Mouse (Mus musculus): ENCODE measurements at regions not wholly inside any gene's neighbourhood (a gene's known extent, or its start where the extent isn't known, plus 50 kb on each side); places are given as distances from the start of the nearest gene placed in this dataset.

DNA sequence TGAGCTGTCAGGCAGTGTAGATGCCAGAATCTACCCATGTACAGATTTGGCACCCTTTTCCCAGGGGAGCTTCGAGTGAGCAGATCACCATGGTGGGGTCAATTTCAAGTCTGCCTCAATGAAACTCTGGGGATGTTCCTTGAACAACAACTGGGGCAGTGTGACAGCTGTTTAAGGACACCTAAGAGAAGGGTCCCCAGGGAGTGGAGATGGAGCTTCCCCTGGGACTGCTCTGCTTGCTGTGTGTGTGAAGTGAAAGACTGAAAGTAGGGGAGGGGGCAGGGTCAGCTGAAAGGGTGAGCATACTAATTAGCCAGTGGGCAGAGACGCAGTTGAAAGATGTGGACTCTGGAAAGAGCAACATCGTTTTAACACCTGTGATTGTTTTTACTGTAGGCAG, 54.5 kb upstream of the Tarbp1 start:
- WGBS, result 69% methylated on average over 3 of the region's 3 CpGs
- no peaks in the 10 kb centered on the region for H3K36me3 ChIP-seq (ENCODE audit: insufficient read depth, low read length)
- H3K4me1 ChIP-seq (ENCODE audit: insufficient read depth, low read length), result peaks cover 4% of the 10 kb centered on the region; the same call in 1 of the 2 replicates
- no peak overlapping the region for H3K27ac ChIP-seq (ENCODE audit: low read depth, low read length)
- H3K4me3 ChIP-seq (ENCODE audit: low read depth, low read length), result no peak overlapping the region
- TF ChIP-seq CTCF (IDR thresholded peaks at IDR 0.05), result no peak
- ATAC-seq (ENCODE audit: low FRiP score) (no peak), DNase-seq (ENCODE audit: low spot score) (no peak)
- H3K4me2 ChIP-seq (ENCODE audit: low read depth, low read length, poor library complexity, severe bottlenecking), result no peak overlapping the region
- H3K27me3 ChIP-seq (ENCODE audit: insufficient read depth, low read length), result no peaks in the 10 kb centered on the region
- H3K9ac ChIP-seq (replicated peaks; ENCODE audit: low read length, poor library complexity, severe bottlenecking), result no peak overlapping the region
- no peaks in the 10 kb centered on the region for H3K9me3 ChIP-seq (ENCODE audit: low read length)

DNA sequence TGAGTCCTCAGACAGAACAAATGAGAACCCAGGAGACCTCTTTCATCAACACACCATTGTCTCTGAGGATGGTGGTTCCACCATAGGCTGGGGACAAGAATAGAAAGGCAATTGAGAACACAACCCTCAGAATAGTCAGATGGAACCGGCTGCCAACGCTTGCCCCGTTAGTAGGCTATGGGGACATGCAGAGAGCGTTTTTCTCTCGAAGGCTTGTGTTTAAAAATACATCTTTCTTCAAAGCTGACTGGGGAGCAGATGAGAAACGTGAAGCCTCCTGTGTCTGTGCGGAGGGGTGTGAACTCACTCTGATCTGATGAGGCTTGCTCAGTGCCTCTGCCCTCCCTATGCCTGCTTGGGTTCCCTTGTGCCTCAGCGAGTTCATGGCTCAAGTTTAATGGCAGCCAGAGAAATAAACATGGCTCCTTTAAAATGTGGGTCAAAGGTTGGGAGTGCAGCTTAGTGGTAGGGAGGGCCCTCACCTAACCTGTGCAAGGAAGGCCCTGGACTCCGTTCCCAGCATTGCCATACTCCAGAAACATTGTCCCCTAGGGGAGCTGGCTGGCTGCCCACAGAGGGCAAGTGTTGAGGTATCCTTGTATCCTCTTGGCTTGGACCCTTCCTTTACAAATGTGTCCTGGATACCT, 53.7 kb upstream of the Tarbp1 start:
- H3K36me3 ChIP-seq (ENCODE audit: insufficient read depth, low read length), result no peaks in the 10 kb centered on the region
- ATAC-seq (ENCODE audit: low FRiP score), result no peak

DNA sequence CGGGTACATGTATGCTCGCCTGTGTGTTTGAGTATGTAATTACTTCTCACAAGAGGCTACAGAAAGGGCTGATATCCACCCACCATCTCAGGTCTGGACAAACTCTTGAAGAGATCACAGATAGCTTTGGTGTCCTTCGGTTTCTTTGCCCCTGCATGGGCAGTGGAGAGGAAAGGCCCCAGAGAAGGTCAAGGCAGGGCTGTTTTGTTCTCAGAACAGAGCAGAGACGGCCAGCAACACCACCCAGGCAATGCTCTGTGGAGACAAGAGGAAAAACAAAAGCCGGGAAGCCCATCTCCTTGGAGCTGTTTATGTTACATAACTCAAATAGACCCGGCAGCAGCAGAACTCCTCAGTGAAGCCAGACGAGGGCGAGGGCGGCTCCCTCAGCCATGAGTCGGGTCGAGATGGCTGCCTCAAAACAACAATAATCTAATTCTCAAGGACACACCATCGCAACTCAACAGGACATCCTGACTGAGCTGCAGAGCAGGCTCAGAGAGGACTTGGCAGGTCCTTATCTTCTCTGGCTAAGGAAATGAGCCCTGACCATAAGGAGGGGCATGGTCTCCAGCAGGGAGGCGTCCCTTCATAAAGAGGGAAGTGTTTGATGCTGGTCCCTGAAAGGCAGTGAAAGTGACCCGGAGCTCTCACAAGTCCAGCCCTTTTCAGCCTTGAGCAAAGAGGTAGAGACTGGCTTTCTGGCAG, 52.2 kb upstream of the Tarbp1 start:
- no peaks in the 10 kb centered on the region for H3K36me3 ChIP-seq (ENCODE audit: insufficient read depth, low read length)
- H3K27ac ChIP-seq (ENCODE audit: low read depth, low read length), result no peak overlapping the region

More for the DNA sequence above, 53.7 kb upstream of the Tarbp1 start:
- no peak for TF ChIP-seq CTCF (IDR thresholded peaks at IDR 0.05)
- no peak overlapping the region for H3K9ac ChIP-seq (replicated peaks; ENCODE audit: low read length, poor library complexity, severe bottlenecking)
- H3K4me3 ChIP-seq (ENCODE audit: low read depth, low read length), result no peak overlapping the region
- 67% methylated on average over 9 of the region's 9 CpGs for WGBS
- H3K4me2 ChIP-seq (ENCODE audit: low read depth, low read length, poor library complexity, severe bottlenecking), result no peak overlapping the region
- H3K27me3 ChIP-seq (ENCODE audit: insufficient read depth, low read length), result no peaks in the 10 kb centered on the region
- no peaks in the 10 kb centered on the region for H3K9me3 ChIP-seq (ENCODE audit: low read length)
- H3K4me1 ChIP-seq (ENCODE audit: insufficient read depth, low read length), result peaks cover 4% of the 10 kb centered on the region; the same call in 1 of the 2 replicates
- DNase-seq (ENCODE audit: low spot score), result no peak
- H3K27ac ChIP-seq (ENCODE audit: low read depth, low read length), result no peak overlapping the region

DNA sequence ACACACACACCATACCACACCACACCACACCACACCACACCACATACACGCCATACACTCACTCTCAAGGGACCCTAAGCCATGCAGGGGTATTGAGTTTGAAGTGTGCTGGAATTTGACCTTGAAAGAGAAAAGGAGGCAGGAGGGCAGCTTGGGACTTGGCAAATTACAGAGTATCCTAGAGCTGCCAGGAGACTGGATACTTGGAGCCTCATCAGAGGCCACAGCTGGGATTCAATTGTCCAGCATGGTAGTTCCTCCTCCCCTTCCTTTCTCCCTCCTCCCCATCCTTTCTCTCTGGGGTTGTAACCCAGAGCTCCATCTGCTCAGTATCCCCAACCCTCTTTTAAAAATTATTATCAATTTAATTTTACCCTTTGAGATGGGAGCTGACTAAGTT, 50.7 kb upstream of the Tarbp1 start:
- DNase-seq (ENCODE audit: low spot score), result peak; percentile 48
- no peak overlapping the region for H3K9ac ChIP-seq (replicated peaks; ENCODE audit: low read length, poor library complexity, severe bottlenecking)
- H3K27me3 ChIP-seq (ENCODE audit: insufficient read depth, low read length), result no peaks in the 10 kb centered on the region
- H3K36me3 ChIP-seq (ENCODE audit: insufficient read depth, low read length), result no peaks in the 10 kb centered on the region
- H3K4me3 ChIP-seq (ENCODE audit: low read depth, low read length), result no peak overlapping the region
- H3K27ac ChIP-seq (ENCODE audit: low read depth, low read length), result no peak overlapping the region
- H3K9me3 ChIP-seq (ENCODE audit: low read length), result no peaks in the 10 kb centered on the region
- H3K4me2 ChIP-seq (ENCODE audit: low read depth, low read length, poor library complexity, severe bottlenecking), result no peak overlapping the region
- TF ChIP-seq CTCF (IDR thresholded peaks at IDR 0.05), result no peak
- 76% methylated on average over 1 of the region's 1 CpGs for WGBS
- H3K4me1 ChIP-seq (ENCODE audit: insufficient read depth, low read length), result peaks cover 4% of the 10 kb centered on the region; the same call in 1 of the 2 replicates
- no peak for ATAC-seq (ENCODE audit: low FRiP score)

More for the DNA sequence above, 52.2 kb upstream of the Tarbp1 start:
- 65% methylated on average over 14 of the region's 14 CpGs for WGBS
- Histone ChIP-seq H3K4me1 (ENCODE audit: insufficient read depth, low read length) (peaks cover 4% of the 10 kb centered on the region; the same call in 1 of the 2 replicates), H3K9me3 (ENCODE audit: low read length) (no peaks in the 10 kb centered on the region), H3K4me3 (ENCODE audit: low read depth, low read length) (no peak overlapping the region), H3K9ac (replicated peaks; ENCODE audit: low read length, poor library complexity, severe bottlenecking) (no peak overlapping the region), H3K27me3 (ENCODE audit: insufficient read depth, low read length) (no peaks in the 10 kb centered on the region), H3K4me2 (ENCODE audit: low read depth, low read length, poor library complexity, severe bottlenecking) (no peak overlapping the region)
- no peak for TF ChIP-seq CTCF (IDR thresholded peaks at IDR 0.05)
- ATAC-seq (ENCODE audit: low FRiP score), result no peak
- no peak for DNase-seq (ENCODE audit: low spot score)

Data from midbrain, postnatal 0 days (tissue).